In the genomic region with DNA sequence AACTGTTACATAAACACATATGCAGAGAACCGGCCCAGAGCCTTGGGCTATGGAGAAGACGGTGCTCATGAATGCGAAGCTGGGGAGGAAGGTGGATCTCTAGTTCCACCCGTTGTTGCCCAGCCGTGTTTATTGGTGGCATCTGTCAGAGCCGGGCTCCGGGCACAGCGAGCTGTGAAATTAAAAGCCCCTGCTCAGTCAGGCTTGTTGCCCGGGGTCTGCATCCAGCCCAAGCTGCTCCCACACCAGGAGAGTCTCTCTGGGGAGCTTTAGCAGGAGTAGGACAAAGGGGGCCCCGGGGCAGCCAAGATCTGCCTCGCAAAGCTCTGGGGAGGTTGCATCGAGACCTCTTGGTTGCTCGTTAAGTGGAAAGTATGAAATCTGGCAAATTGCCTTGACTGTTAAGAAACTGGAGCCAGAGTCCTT, we compare ENCODE assay signal across 10 mouse cellular contexts. TPM values are rescaled to one million over a fixed set of nuclear protein-coding genes. Genes with fewer than 3 reads are reported as not detected.
A peak's percentile ranks its signal among the peaks of the same experiment; 100 is the strongest.
DNase-seq lines count a peak whose midpoint lies in the region; ATAC-seq lines count a peak whose summit lies in the region.
"Had no signal": no experiment of that assay in that cellular context is flagged by ENCODE, and none has a peak within 500 bp of the region (broad histone marks: within the 10 kb centered on the region; RNA-seq: fewer than 3 reads in every experiment).

No protein-coding gene starts in this region.

- 61% methylated on average over 13 of the region's 13 CpGs for WGBS in lung, embryonic 16.5 days
- 54% methylated on average over 13 of the region's 13 CpGs for WGBS in hindbrain, embryonic 12.5 days
- WGBS in heart, embryonic 11.5 days (ENCODE audit: insufficient replicate concordance): 87% methylated on average over 13 of the region's 13 CpGs

- H3K4me1 ChIP-seq in lung, embryonic 16.5 days (replicated peaks; ENCODE audit: control insufficient read depth, insufficient read depth, low read length): peaks cover 17% of the 10 kb centered on the region
- H3K4me1 ChIP-seq in hindbrain, embryonic 12.5 days: peaks cover 29% of the 10 kb centered on the region
- H3K4me1 ChIP-seq in heart, embryonic 11.5 days (ENCODE audit: control insufficient read depth, insufficient read depth, low read length): peaks cover 6% of the 10 kb centered on the region

- ATAC-seq in lung, embryonic 16.5 days (ENCODE audit: low read depth): peak; percentile 20; the same call in 1 of the 2 replicates
- peak; percentile 58; the same call in 1 of the 2 replicates for ATAC-seq in hindbrain, embryonic 12.5 days (ENCODE audit: low FRiP score)
- no peak for ATAC-seq in heart, embryonic 11.5 days (replicated peaks; ENCODE audit: insufficient number of reproducible peaks, low FRiP score, low TSS enrichment)
- ATAC-seq: liver, embryonic 12.5 days had no signal

- H3K4me2 ChIP-seq in lung, embryonic 16.5 days (ENCODE audit: low read depth, low read length): no peak overlapping the region
- H3K4me2 ChIP-seq in hindbrain, embryonic 12.5 days (replicated peaks): peak overlapping the region; percentile 2
- H3K4me2 ChIP-seq in heart, embryonic 11.5 days: no peak overlapping the region

- no peaks in the 10 kb centered on the region for H3K9me3 ChIP-seq in lung, embryonic 16.5 days (ENCODE audit: control insufficient read depth, low read length)
- H3K9me3 ChIP-seq in hindbrain, embryonic 12.5 days (replicated peaks): no peaks in the 10 kb centered on the region
- H3K9me3 ChIP-seq in heart, embryonic 11.5 days (replicated peaks; ENCODE audit: control insufficient read depth, low read length): no peaks in the 10 kb centered on the region
- H3K9me3 ChIP-seq: liver, embryonic 12.5 days had no signal

- no peaks in the 10 kb centered on the region for H3K36me3 ChIP-seq in lung, embryonic 16.5 days (ENCODE audit: control insufficient read depth, insufficient read depth, low read length)
- H3K36me3 ChIP-seq in hindbrain, embryonic 12.5 days: no peaks in the 10 kb centered on the region
- H3K36me3 ChIP-seq in heart, embryonic 11.5 days (ENCODE audit: control insufficient read depth, insufficient read depth, low read length): no peaks in the 10 kb centered on the region; the same call in 1 of the 2 replicates

- no peaks in the 10 kb centered on the region for H3K27me3 ChIP-seq in lung, embryonic 16.5 days (ENCODE audit: control insufficient read depth, insufficient read depth, low read depth, low read length)
- H3K27me3 ChIP-seq in hindbrain, embryonic 12.5 days: no peaks in the 10 kb centered on the region
- H3K27me3 ChIP-seq in heart, embryonic 11.5 days (ENCODE audit: control insufficient read depth, insufficient read depth, low read length): no peaks in the 10 kb centered on the region
- H3K27me3 ChIP-seq: liver, embryonic 12.5 days had no signal

- H3K9ac ChIP-seq in lung, embryonic 16.5 days (ENCODE audit: low read length): peak overlapping the region; percentile 5; the same call in 1 of the 2 replicates
- H3K9ac ChIP-seq in hindbrain, embryonic 12.5 days: no peak overlapping the region
- no peak overlapping the region for H3K9ac ChIP-seq in heart, embryonic 11.5 days (ENCODE audit: low read depth, low read length)
- H3K9ac ChIP-seq: liver, embryonic 12.5 days had no signal

- DNase-seq in lung, postnatal 10 days: no peak
- DNase-seq in kidney, postnatal 25 days: peak; percentile 34 to 81
- peak; percentile 59 for DNase-seq in retina, embryonic 14.5 days (ENCODE audit: low spot score)
- no peak for DNase-seq in layer of hippocampus, postnatal 25 days (ENCODE audit: extremely low spot score in 1 of 2, low spot score in 1 of 2)
- DNase-seq: gastrocnemius, postnatal 10 days had no signal

- H3K27ac ChIP-seq in lung, embryonic 16.5 days (ENCODE audit: low read length): peak overlapping the region; percentile 3; the same call in 1 of the 2 replicates
- peak overlapping the region; percentile 64 for H3K27ac ChIP-seq in hindbrain, embryonic 12.5 days
- no peak overlapping the region for H3K27ac ChIP-seq in heart, embryonic 11.5 days (ENCODE audit: low read depth, low read length)
- H3K27ac ChIP-seq: liver, embryonic 12.5 days had no signal

- H3K4me3 ChIP-seq in lung, embryonic 16.5 days (ENCODE audit: low read length): no peak overlapping the region
- H3K4me3 ChIP-seq in hindbrain, embryonic 12.5 days: no peak overlapping the region
- no peak overlapping the region for H3K4me3 ChIP-seq in heart, embryonic 11.5 days (ENCODE audit: low read depth, low read length)
- H3K4me3 ChIP-seq: liver, embryonic 12.5 days; myocyte had no signal

RNA-seq across cellular contexts. Expression of a gene that starts 22.2 kb away (rescaled TPM):
- 5.3 and 5.6 TPM in 2 replicates for polyA plus RNA-seq in lung, embryonic 16.5 days (2015; fragmentation: Nextera tagmentation; extraction: Ambion mirVana)
- 2.6 and 2.8 TPM in 2 replicates for polyA plus RNA-seq in hindbrain, embryonic 12.5 days (2016; fragmentation: Nextera tagmentation; extraction: Ambion mirVana)
- polyA plus RNA-seq in heart, embryonic 11.5 days (2014; fragmentation: Nextera tagmentation; extraction: Ambion mirVana): 1.4 and 1.7 TPM in 2 replicates
- total RNA-seq in layer of hippocampus, postnatal 25 days (2021): 10 to 100 TPM; 47.2 to 48.7 TPM

RNA-seq across cellular contexts. Expression of a gene that starts 31.7 kb away (rescaled TPM):
- 8.4 and 9.1 TPM in 2 replicates for polyA plus RNA-seq in lung, embryonic 16.5 days (2015; fragmentation: Nextera tagmentation; extraction: Ambion mirVana)
- 13.8 and 14.3 TPM in 2 replicates for polyA plus RNA-seq in hindbrain, embryonic 12.5 days (2016; fragmentation: Nextera tagmentation; extraction: Ambion mirVana)
- polyA plus RNA-seq in heart, embryonic 11.5 days (2014; fragmentation: Nextera tagmentation; extraction: Ambion mirVana): 6.4 and 8.0 TPM in 2 replicates
- 10 to 100 TPM; 26.1 to 36.5 TPM for total RNA-seq in layer of hippocampus, postnatal 25 days (2021)

RNA-seq across cellular contexts. Expression of a gene that starts 42.1 kb away (rescaled TPM):
- polyA plus RNA-seq in lung, embryonic 16.5 days (2015; fragmentation: Nextera tagmentation; extraction: Ambion mirVana): 12.4 and 14.5 TPM in 2 replicates
- polyA plus RNA-seq in hindbrain, embryonic 12.5 days (2016; fragmentation: Nextera tagmentation; extraction: Ambion mirVana): 14.3 and 17.8 TPM in 2 replicates
- polyA plus RNA-seq in heart, embryonic 11.5 days (2014; fragmentation: Nextera tagmentation; extraction: Ambion mirVana): 9.6 and 11.4 TPM in 2 replicates
- 10 to 100 TPM; 13.8 to 18.4 TPM for total RNA-seq in layer of hippocampus, postnatal 25 days (2021)

RNA-seq across cellular contexts. Expression of a gene that starts 58.9 kb away (rescaled TPM):
- polyA plus RNA-seq in lung, embryonic 16.5 days (2015; fragmentation: Nextera tagmentation; extraction: Ambion mirVana): 87.0 and 91.8 TPM in 2 replicates
- 70.2 and 74.6 TPM in 2 replicates for polyA plus RNA-seq in hindbrain, embryonic 12.5 days (2016; fragmentation: Nextera tagmentation; extraction: Ambion mirVana)
- polyA plus RNA-seq in heart, embryonic 11.5 days (2014; fragmentation: Nextera tagmentation; extraction: Ambion mirVana): 59.5 and 66.7 TPM in 2 replicates
- 10 to 100 TPM; 26.1 to 28.4 TPM for total RNA-seq in layer of hippocampus, postnatal 25 days (2021)

Comparison
In these comparisons a context has a peak if more than half of its experiments do, and no peak if none do; other contexts are left out.
1. DNase-seq: peak in kidney, postnatal 25 days (2 of 2) and retina, embryonic 14.5 days (single experiment); none in lung, postnatal 10 days (single experiment) and layer of hippocampus, postnatal 25 days (0 of 2).